Comparison of ENCODE assay signal across 11 mouse cellular contexts in genomic region chr2:84022905-84023304, GRCm38 (mm10). TPM values are rescaled to one million over a fixed set of nuclear protein-coding genes. Genes with fewer than 3 reads are reported as not detected.
DNase-seq lines count a peak whose midpoint lies in the region; ATAC-seq and TF ChIP-seq lines count a peak whose summit lies in the region.
"Had no signal": no experiment of that assay in that cellular context is flagged by ENCODE, and none has a peak within 500 bp of the region (broad histone marks: within the 10 kb centered on the region; RNA-seq: fewer than 3 reads in every experiment).

No protein-coding gene starts in this region.

- intact Hi-C loops in left cerebral cortex, postnatal 36 days (cut with DNase I): no loop called here

- H3K9me3 ChIP-seq in forebrain, postnatal 0 days (ENCODE audit: low read length): no peaks in the 10 kb centered on the region

- 61% methylated on average over 2 of the region's 2 CpGs for WGBS in lung, adult 2 months
- WGBS in forebrain, postnatal 0 days: 98% methylated on average over 2 of the region's 2 CpGs

- H3K36me3 ChIP-seq in forebrain, postnatal 0 days (ENCODE audit: insufficient read depth): no peaks in the 10 kb centered on the region

- no peak overlapping the region for H3K9ac ChIP-seq in forebrain, postnatal 0 days

- no peak overlapping the region for H3K27ac ChIP-seq in forebrain, postnatal 0 days (ENCODE audit: low read depth, low read length)

- ATAC-seq in forebrain, postnatal 0 days: no peak

- peaks cover 9% of the 10 kb centered on the region for H3K4me1 ChIP-seq in lung, adult 2 months (ENCODE audit: control insufficient read depth, insufficient read depth, low read length)
- no peaks in the 10 kb centered on the region for H3K4me1 ChIP-seq in forebrain, postnatal 0 days (ENCODE audit: insufficient read depth)

- peak; percentile 2 for DNase-seq in adrenal gland, adult 8-10 months
- DNase-seq in adrenal gland, adult 18-20 months (ENCODE audit: low spot score in 2 of 2): no peak
- peak; percentile 46 to 56 for DNase-seq in lung, adult 18-20 months
- DNase-seq in lung, adult 2 months: no peak
- DNase-seq in left cerebral cortex, postnatal 36 days (ENCODE audit: low spot score in 2 of 2): peak; percentile 46 to 49
- DNase-seq in thymus, postnatal 10 days (ENCODE audit: low spot score in 2 of 2): peak; percentile 12 to 15
- no peak for DNase-seq in forebrain, postnatal 0 days
- no peak for DNase-seq in embryo, embryonic 10 days (ENCODE audit: low spot score)

- H3K4me3 ChIP-seq in lung, adult 2 months (replicated peaks; ENCODE audit: extremely low read depth, low read depth, low read length): no peak overlapping the region
- H3K4me3 ChIP-seq in forebrain, postnatal 0 days (ENCODE audit: low read depth, low read length): no peak overlapping the region

- TF ChIP-seq CTCF in lung, adult 2 months (IDR thresholded peaks at IDR 0.05; ENCODE audit: insufficient read depth, low read length): no peak
- no peak for TF ChIP-seq CTCF in forebrain, postnatal 0 days (IDR thresholded peaks at IDR 0.05; ENCODE audit: low read depth)

- TF ChIP-seq POLR2A in lung, adult 2 months (IDR thresholded peaks at IDR 0.05; ENCODE audit: borderline replicate concordance, extremely low read depth, low read depth, low read length): no peak

- no peaks in the 10 kb centered on the region for H3K27me3 ChIP-seq in forebrain, postnatal 0 days (ENCODE audit: insufficient read depth, low read length)

- no peak overlapping the region for H3K4me2 ChIP-seq in forebrain, postnatal 0 days (ENCODE audit: low read depth)

RNA-seq across cellular contexts. Expression of gene Gm13691, which starts 32.6 kb away (rescaled TPM):
- 1 to 10 TPM; 1.4 to 2.5 (median 1.7) TPM for total RNA-seq in adrenal gland, adult 8-10 months (2022)
- total RNA-seq in adrenal gland, adult 18-20 months (2021): 1 to 10 TPM; 1.3 to 1.4 TPM
- not detected in 2 replicates for polyA plus RNA-seq in lung, adult 2 months (2012; rRNA removed)
- 1 to 10 TPM; 1.3 to 1.4 TPM for total RNA-seq in left cerebral cortex, postnatal 36 days (2021)
- not detected in 2 replicates for total RNA-seq in forebrain, postnatal 0 days (2014; rRNA removed)
- not detected in 2 replicates for polyA plus RNA-seq in forebrain, postnatal 0 days (2015; fragmentation: Nextera tagmentation; extraction: Ambion mirVana)
- total RNA-seq: hematopoietic stem cell, adult 5-6 weeks had no signal
- polyA plus RNA-seq: limb, embryonic 11.5 days had no signal

RNA-seq across cellular contexts. Expression of gene Gm13697, which starts 38.4 kb away (rescaled TPM):
- 1 to 10 TPM; 1.4 to 2.5 (median 1.7) TPM for total RNA-seq in adrenal gland, adult 8-10 months (2022)
- total RNA-seq in adrenal gland, adult 18-20 months (2021): 1 to 10 TPM; 1.3 to 1.4 TPM
- not detected in 2 replicates for polyA plus RNA-seq in lung, adult 2 months (2012; rRNA removed)
- total RNA-seq in left cerebral cortex, postnatal 36 days (2021): 1 to 10 TPM; 1.3 to 1.4 TPM
- total RNA-seq in forebrain, postnatal 0 days (2014; rRNA removed): not detected in 2 replicates
- polyA plus RNA-seq in forebrain, postnatal 0 days (2015; fragmentation: Nextera tagmentation; extraction: Ambion mirVana): not detected in 2 replicates
- total RNA-seq: hematopoietic stem cell, adult 5-6 weeks had no signal
- polyA plus RNA-seq: limb, embryonic 11.5 days had no signal

RNA-seq across cellular contexts. Expression of gene Gm13694, which starts 44.2 kb away (rescaled TPM):
- total RNA-seq in adrenal gland, adult 8-10 months (2022): 1 to 10 TPM; 1.4 to 2.5 (median 1.7) TPM
- 1 to 10 TPM; 1.3 to 1.4 TPM for total RNA-seq in adrenal gland, adult 18-20 months (2021)
- not detected in 2 replicates for polyA plus RNA-seq in lung, adult 2 months (2012; rRNA removed)
- 1 to 10 TPM; 1.3 to 1.4 TPM for total RNA-seq in left cerebral cortex, postnatal 36 days (2021)
- total RNA-seq in forebrain, postnatal 0 days (2014; rRNA removed): not detected in 2 replicates
- not detected in 2 replicates for polyA plus RNA-seq in forebrain, postnatal 0 days (2015; fragmentation: Nextera tagmentation; extraction: Ambion mirVana)
- total RNA-seq: hematopoietic stem cell, adult 5-6 weeks had no signal
- polyA plus RNA-seq: limb, embryonic 11.5 days had no signal

RNA-seq across cellular contexts. Expression of gene Gm13696, which starts 50.0 kb away (rescaled TPM):
- 1 to 10 TPM; 1.4 to 2.5 (median 1.7) TPM for total RNA-seq in adrenal gland, adult 8-10 months (2022)
- 1 to 10 TPM; 1.3 to 1.4 TPM for total RNA-seq in adrenal gland, adult 18-20 months (2021)
- not detected in 2 replicates for polyA plus RNA-seq in lung, adult 2 months (2012; rRNA removed)
- total RNA-seq in left cerebral cortex, postnatal 36 days (2021): 1 to 10 TPM; 1.3 to 1.4 TPM
- total RNA-seq in forebrain, postnatal 0 days (2014; rRNA removed): not detected in 2 replicates
- not detected in 2 replicates for polyA plus RNA-seq in forebrain, postnatal 0 days (2015; fragmentation: Nextera tagmentation; extraction: Ambion mirVana)
- total RNA-seq: hematopoietic stem cell, adult 5-6 weeks had no signal
- polyA plus RNA-seq: limb, embryonic 11.5 days had no signal

RNA-seq across cellular contexts. Expression of gene Gm13695, which starts 55.8 kb away (rescaled TPM):
- 1 to 10 TPM in 2 of 4 experiments, not detected in 2; 1.2 to 1.6 TPM for total RNA-seq in adrenal gland, adult 8-10 months (2022)
- not detected for total RNA-seq in adrenal gland, adult 18-20 months (2021)
- not detected in 2 replicates for polyA plus RNA-seq in lung, adult 2 months (2012; rRNA removed)
- total RNA-seq in left cerebral cortex, postnatal 36 days (2021): 1 to 10 TPM; 1.3 to 1.4 TPM
- not detected in 2 replicates for total RNA-seq in forebrain, postnatal 0 days (2014; rRNA removed)
- polyA plus RNA-seq in forebrain, postnatal 0 days (2015; fragmentation: Nextera tagmentation; extraction: Ambion mirVana): not detected in 2 replicates
- total RNA-seq: common myeloid progenitor, adult 5-6 weeks; hematopoietic stem cell, adult 5-6 weeks had no signal
- polyA plus RNA-seq: limb, embryonic 11.5 days had no signal

Comparison
In these comparisons a context has a peak if more than half of its experiments do, and no peak if none do; other contexts are left out.
1. DNase-seq: peak in adrenal gland, adult 8-10 months (single experiment), lung, adult 18-20 months (2 of 2), left cerebral cortex, postnatal 36 days (2 of 2) and thymus, postnatal 10 days (2 of 2); none in adrenal gland, adult 18-20 months (0 of 2), lung, adult 2 months (single experiment), forebrain, postnatal 0 days (single experiment) and embryo, embryonic 10 days (single experiment).